Mouse (Mus musculus) right cerebral cortex, postnatal 14 days (tissue): ENCODE measurements around the gene Kalrn.
A peak's percentile ranks its signal among the peaks of the same experiment; 100 is the strongest.

Source experiments
- DNase-seq: peaks from one replicate; pipeline ENCODE4 v3.0.0; 2022

The Kalrn gene

GRCm38 (mm10) chr16:34017241-34017640 lies 556.1 kb downstream of the Kalrn start:
- no peak for DNase-seq

GRCm38 (mm10) chr16:34011991-34012845 lies 561.1 kb downstream of the Kalrn start:
- no peak for DNase-seq

- no peak for DNase-seq
Observed at GRCm38 (mm10) chr16:34009567-34009966, 563.8 kb downstream of the Kalrn start.

GRCm38 (mm10) chr16:34005986-34006385 lies 567.3 kb downstream of the Kalrn start:
- DNase-seq: no peak

GRCm38 (mm10) chr16:34004128-34004578 lies 569.2 kb downstream of the Kalrn start:
- peak; percentile 87 for DNase-seq

- no peak for DNase-seq
Observed at GRCm38 (mm10) chr16:34003566-34004127, 569.7 kb downstream of the Kalrn start.

- no peak for DNase-seq
Observed at GRCm38 (mm10) chr16:34000715-34001114, 572.6 kb downstream of the Kalrn start.

GRCm38 (mm10) chr16:33999388-33999787 lies 573.9 kb downstream of the Kalrn start:
- DNase-seq: peak; percentile 50

- DNase-seq: no peak
Observed at GRCm38 (mm10) chr16:33998011-33998410, 575.3 kb downstream of the Kalrn start.

- peak; percentile 56 for DNase-seq
Observed at GRCm38 (mm10) chr16:33996030-33996429, 577.3 kb downstream of the Kalrn start.

- no peak for DNase-seq
Observed at GRCm38 (mm10) chr16:33995496-33995895, 577.8 kb downstream of the Kalrn start.

- no peak for DNase-seq
Observed at GRCm38 (mm10) chr16:33994321-33994720, 579.0 kb downstream of the Kalrn start.

- no peak for DNase-seq
Observed at GRCm38 (mm10) chr16:33990712-33991111, 582.6 kb downstream of the Kalrn start.

- DNase-seq: no peak
Observed at GRCm38 (mm10) chr16:33989106-33989505, 584.2 kb downstream of the Kalrn start.

GRCm38 (mm10) chr16:33988358-33989012 lies 584.8 kb downstream of the Kalrn start:
- DNase-seq: peak; percentile 45

GRCm38 (mm10) chr16:33986993-33987392 lies 586.3 kb downstream of the Kalrn start:
- DNase-seq: no peak

- no peak for DNase-seq
Observed at GRCm38 (mm10) chr16:33985372-33985771, 588.0 kb downstream of the Kalrn start.

- DNase-seq: no peak
Observed at GRCm38 (mm10) chr16:33983712-33984111, 589.6 kb downstream of the Kalrn start.

- no peak for DNase-seq
Observed at GRCm38 (mm10) chr16:33979855-33980254, 593.5 kb downstream of the Kalrn start.

GRCm38 (mm10) chr16:33967283-33967640 lies 606.1 kb downstream of the Kalrn start:
- no peak for DNase-seq

- DNase-seq: peak; percentile 79
Observed at GRCm38 (mm10) chr16:33966538-33967282, 606.6 kb downstream of the Kalrn start, which contains the start of gene Umps. Umps (minus strand) TSS chr16:33967038.

GRCm38 (mm10) chr16:33965878-33966537 lies 607.3 kb downstream of the Kalrn start:
- no peak for DNase-seq
